Mouse (Mus musculus): ENCODE measurements around the gene Mxd1. TPM values are rescaled to one million over a fixed set of nuclear protein-coding genes. Genes with fewer than 3 reads are reported as not detected.

Gene Mxd1
- total and polyA plus RNA-seq, 3 experiments = 3.2 to 3.6 TPM; not detected in 1

DNA sequence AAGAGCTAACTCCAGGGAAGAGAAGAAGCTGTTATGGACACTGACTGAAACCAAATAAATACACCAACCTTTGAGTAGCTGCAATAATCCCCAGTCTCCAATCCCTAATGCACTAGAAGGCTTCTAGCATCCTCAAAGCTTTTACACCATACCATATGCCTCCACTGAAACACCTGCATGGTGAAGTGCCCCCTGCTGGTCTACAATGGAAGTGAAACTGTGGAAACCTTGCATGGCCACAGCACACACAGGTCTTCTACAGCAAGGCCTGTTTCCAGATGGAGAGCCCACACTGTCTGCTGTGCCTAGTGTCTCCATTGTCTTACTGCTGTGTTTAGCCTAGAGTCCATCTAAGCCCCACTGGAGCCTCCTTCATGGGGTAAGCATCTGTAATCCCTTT lies 25.5 kb upstream of the Mxd1 start (continued):
- TF ChIP-seq POLR2AphosphoS5 (IDR thresholded peaks at IDR 0.05; ENCODE audit: borderline replicate concordance, low read depth, low read length) = no peak
- no peak for TF ChIP-seq MEF2A (IDR thresholded peaks at IDR 0.05; ENCODE audit: extremely low read depth, insufficient replicate concordance, low read depth, low read length, poor library complexity, severe bottlenecking)
- no peak for TF ChIP-seq BHLHE40 (IDR thresholded peaks at IDR 0.05; ENCODE audit: borderline replicate concordance, low read depth, low read length)
- TF ChIP-seq SIN3A (IDR thresholded peaks at IDR 0.05; ENCODE audit: low read length) = no peak
- no peak for TF ChIP-seq EP300 (IDR thresholded peaks at IDR 0.05; ENCODE audit: low read depth in 1 of 2, low read length in 2 of 2)
- TF ChIP-seq NELFE (IDR thresholded peaks at IDR 0.05; ENCODE audit: low read depth, low read length) = no peak
- TF ChIP-seq ZMIZ1 (IDR thresholded peaks at IDR 0.05; ENCODE audit: low read depth, low read length) = no peak
- TF ChIP-seq ELF1 (IDR thresholded peaks at IDR 0.05; ENCODE audit: low read depth, low read length) = no peak
- TF ChIP-seq MYB (IDR thresholded peaks at IDR 0.05; ENCODE audit: low read depth, low read length) = no peak
- no peak for TF ChIP-seq RCOR1 (IDR thresholded peaks at IDR 0.05; ENCODE audit: low read depth, low read length)
- TF ChIP-seq CTCF (IDR thresholded peaks at IDR 0.05 in 2 of 3, conservative IDR thresholded peaks at IDR 0.05 in 1 of 3; ENCODE audit: control insufficient read depth in 1 of 3, insufficient read depth in 1 of 3, low read depth in 2 of 3, low read length in 3 of 3, poor library complexity in 1 of 3, severe bottlenecking in 1 of 3) = peak; percentile 77 to 93 (median 86)
- no peak for TF ChIP-seq MAZ (IDR thresholded peaks at IDR 0.05; ENCODE audit: low read depth, low read length)
- TF ChIP-seq JUND (IDR thresholded peaks at IDR 0.05; ENCODE audit: low read depth, low read length) = no peak
- TF ChIP-seq RAD21 (IDR thresholded peaks at IDR 0.05; ENCODE audit: low read depth, low read length) = peak; percentile 59

DNA sequence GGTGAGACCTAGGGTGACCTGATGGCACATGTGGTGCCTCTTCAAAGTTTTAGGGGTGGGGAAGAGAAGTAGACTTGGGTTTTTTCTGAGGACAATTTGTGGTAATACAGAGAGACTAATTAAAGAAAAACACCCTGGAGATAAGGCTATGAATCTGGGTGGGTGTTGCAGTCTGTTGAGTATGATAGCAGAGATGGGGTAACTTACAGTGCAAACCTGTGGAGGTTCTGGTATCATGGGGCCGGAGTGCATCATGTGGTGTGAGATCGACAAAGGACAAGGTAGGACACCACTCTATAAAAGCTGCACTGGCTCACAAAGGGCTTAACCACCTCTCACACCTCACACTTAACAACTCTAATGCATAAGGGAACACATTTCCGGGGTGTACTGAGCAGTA lies 20.7 kb upstream of the Mxd1 start:
- Histone ChIP-seq H3K4me3 (ENCODE audit: control insufficient read depth in 1 of 2, insufficient read depth in 1 of 2, low read depth in 2 of 2, low read length in 2 of 2) (no peak overlapping the region), H3K79me2 (ENCODE audit: control insufficient read depth, insufficient read depth, low read length, poor library complexity) (no peaks in the 10 kb centered on the region), H3K9me3 (replicated peaks; ENCODE audit: insufficient read depth, low read length) (no peaks in the 10 kb centered on the region), H3K27me3 (ENCODE audit: control insufficient read depth in 1 of 2, insufficient read depth in 2 of 2, low read length in 2 of 2) (no peaks in the 10 kb centered on the region), H3K4me1 (ENCODE audit: control insufficient read depth in 1 of 2, insufficient read depth in 2 of 2, low read length in 2 of 2) (peaks cover 3 to 9% of the 10 kb centered on the region in 2 experiments), H3K27ac (ENCODE audit: control insufficient read depth, low read depth, low read length) (0 out of 2 replicates have a peak overlapping the region, but pooled peaks have one; percentile 4), H3K36me3 (ENCODE audit: control insufficient read depth in 1 of 2, insufficient read depth in 2 of 2, low read length in 2 of 2) (peaks cover 2 to 7% of the 10 kb centered on the region in 2 experiments; a peak in 3 of 4 replicates), H3K9ac (ENCODE audit: control insufficient read depth, low read depth, low read length, poor library complexity, severe bottlenecking) (no peak overlapping the region)
- TF ChIP-seq E2F4 (IDR thresholded peaks at IDR 0.05; ENCODE audit: borderline replicate concordance, low read depth, low read length) (no peak), RAD21 (IDR thresholded peaks at IDR 0.05; ENCODE audit: low read depth, low read length) (no peak), USF1 (IDR thresholded peaks at IDR 0.05; ENCODE audit: low read depth, low read length) (no peak), EP300 (IDR thresholded peaks at IDR 0.05; ENCODE audit: low read depth in 1 of 2, low read length in 2 of 2) (peak; percentile 65 to 68), GATA1 (IDR thresholded peaks at IDR 0.05; ENCODE audit: low read depth, low read length) (peak; percentile 49), ZKSCAN1 (IDR thresholded peaks at IDR 0.05; ENCODE audit: low read depth, low read length) (no peak), RCOR1 (IDR thresholded peaks at IDR 0.05; ENCODE audit: low read depth, low read length) (peak; percentile 81), TCF12 (IDR thresholded peaks at IDR 0.05; ENCODE audit: low read depth, low read length) (peak; percentile 51; the same call in 1 of the 2 replicates), CHD1 (IDR thresholded peaks at IDR 0.05; ENCODE audit: low read depth, low read length) (no peak)
- peak; percentile 35 for DNase-seq (ENCODE audit: low read depth, low spot score)
